Mouse (Mus musculus): ENCODE data around the gene Olfr1377.

DNA sequence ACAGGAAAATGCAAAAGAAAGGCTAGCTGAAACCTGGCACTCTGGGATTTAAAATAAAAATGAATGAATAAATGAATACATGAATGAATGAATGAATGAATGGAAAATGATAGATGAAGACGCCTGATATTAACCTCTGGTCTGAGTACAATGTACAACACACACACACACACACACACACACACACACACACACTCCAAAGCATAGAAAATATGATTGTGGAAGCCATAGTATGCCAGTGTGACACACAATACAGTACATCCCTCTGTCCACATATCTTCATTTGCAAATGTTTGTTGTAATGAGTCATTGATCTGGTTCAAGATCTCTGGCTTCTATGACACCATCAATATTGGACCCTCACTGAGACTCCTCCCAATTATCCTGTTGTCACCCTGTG is 49.7 kb upstream of the Olfr1377 start:
- no peak for TF ChIP-seq CTCF (IDR thresholded peaks at IDR 0.05)
- no peak for TF ChIP-seq EP300 (IDR thresholded peaks at IDR 0.05)

All from lung, postnatal 0 days (tissue).